Mouse (Mus musculus) lung, postnatal 0 days (tissue): Measurements from ENCODE around the gene Ptprt. TPM values are rescaled to one million over a fixed set of nuclear protein-coding genes. Genes with fewer than 3 reads are reported as not detected.

Experiments used
- ATAC-seq: fragments of 200-750 bp; cut with Nextera tagmentation; 2 replicates; pipeline ENCODE4 v1.8.0; 2017; ENCODE audit warnings: moderate library complexity
- DNase-seq: peaks from one replicate; pipeline ENCODE4 v3.0.0-alpha.2; 2016; ENCODE audit warnings: low spot score
- H3K27ac ChIP-seq: fragments of 300-500 bp; sonication (generic); 2 replicates; pipeline ENCODE4 v1.5.1; 2014; ENCODE audit warnings: antibody characterized with exemption, mild to moderate bottlenecking, low read length, mixed read lengths
- H3K27me3 ChIP-seq: fragments of 300-500 bp; sonication (generic); replicated peaks from 2 replicates; pipeline ENCODE4 v1.6.1; 2014; ENCODE audit warnings: low read length, mixed read lengths; ENCODE audit not compliant: insufficient read depth
- H3K36me3 ChIP-seq: fragments of 300-500 bp; sonication (generic); 2 replicates; pipeline ENCODE4 v1.6.1; 2014; ENCODE audit warnings: low read length, mixed read lengths; ENCODE audit not compliant: insufficient read depth
- H3K4me1 ChIP-seq: fragments of 300-500 bp; sonication (generic); 2 replicates; pipeline ENCODE4 v1.6.1; 2014; ENCODE audit warnings: antibody characterized with exemption, low read depth, low read length, mixed read lengths; ENCODE audit not compliant: insufficient read depth
- H3K4me2 ChIP-seq: fragments of 300-500 bp; sonication (generic); replicated peaks from 2 replicates; pipeline ENCODE4 v1.6.1; 2014; ENCODE audit warnings: low read depth, mild to moderate bottlenecking, low read length, moderate library complexity, mixed read lengths
- H3K4me3 ChIP-seq: fragments of 300-500 bp; sonication (generic); 2 replicates; pipeline ENCODE4 v1.5.1; 2014; ENCODE audit warnings: low read depth, low read length
- H3K9ac ChIP-seq: fragments of 300-500 bp; sonication (generic); replicated peaks from 2 replicates; pipeline ENCODE4 v1.6.1; 2014; ENCODE audit warnings: low read depth, mild to moderate bottlenecking
- H3K9me3 ChIP-seq: fragments of 300-500 bp; sonication (generic); 2 replicates; pipeline ENCODE4 v1.6.1; 2016; ENCODE audit warnings: low read length, mixed read lengths
- CTCF ChIP-seq: IDR thresholded peaks from 2 replicates; pipeline ENCODE4 v1.5.1; 2016; ENCODE audit warnings: antibody characterized with exemption, mild to moderate bottlenecking
- EP300 ChIP-seq: IDR thresholded peaks from 2 replicates; pipeline ENCODE4 v1.6.1; 2016; ENCODE audit warnings: antibody characterized with exemption, mild to moderate bottlenecking, control low read depth
- WGBS: fragments of 180-500 bp; shearing (Covaris S2); extraction: QIAGEN DNeasy Blood & Tissue Kit; methylation state at CpG from one replicate; pipeline ENCODE4 v1.1.7; 2014; 5-methylcytosine and 5-hydroxymethylcytosine counted together
- polyA plus RNA-seq: library from polyadenylated mRNA; unstranded; fragments of >200 nt; fragmentation: Nextera tagmentation; extraction: Ambion mirVana; gene quantifications from 2 replicates; pipeline ENCODE4 v1.2.1, GENCODE M21; 2015

Ptprt gene
- 0.08 and 0.37 TPM in 2 replicates for polyA plus RNA-seq

GRCm38 (mm10) chr2:162660941-162661386, at the start of gene Ptprt:
Ptprt (minus strand) TSS chr2:162661147.
- WGBS: 1% methylated on average over 15 of the region's 73 CpGs
- peak within 1 kb of the TSS; percentile 74 for H3K4me2 ChIP-seq
- ATAC-seq: peak; percentile 38
- no peaks in the 10 kb centered on the region for H3K9me3 ChIP-seq
- no peaks in the 10 kb centered on the region for H3K36me3 ChIP-seq
- DNase-seq: no peak
- no peak for TF ChIP-seq CTCF
- TF ChIP-seq EP300: no peak
- no peak within 1 kb of the TSS for H3K9ac ChIP-seq
- H3K27me3 ChIP-seq: peaks cover 32% of the 10 kb centered on the region
- H3K27ac ChIP-seq: no peak within 1 kb of the TSS
- H3K4me1 ChIP-seq: no peaks in the 10 kb centered on the region
- peak within 1 kb of the TSS; percentile 33 for H3K4me3 ChIP-seq

GRCm38 (mm10) chr2:162710443-162710842, 49.5 kb upstream of the Ptprt start:
- 61% methylated on average over 2 of the region's 2 CpGs for WGBS

GRCm38 (mm10) chr2:162699691-162700090, 38.7 kb upstream of the Ptprt start:
- no peaks in the 10 kb centered on the region for H3K27me3 ChIP-seq
- no peaks in the 10 kb centered on the region for H3K36me3 ChIP-seq
- 41% methylated on average over 3 of the region's 3 CpGs for WGBS
- H3K9ac ChIP-seq: no peak overlapping the region
- H3K4me3 ChIP-seq: no peak overlapping the region
- H3K27ac ChIP-seq: no peak overlapping the region
- no peak overlapping the region for H3K4me2 ChIP-seq
- no peaks in the 10 kb centered on the region for H3K4me1 ChIP-seq
- TF ChIP-seq EP300 (no peak), CTCF (no peak)
- no peaks in the 10 kb centered on the region for H3K9me3 ChIP-seq
- DNase-seq (no peak), ATAC-seq (no peak)

More at GRCm38 (mm10) chr2:162710443-162710842, 49.5 kb upstream of the Ptprt start:
- no peak for DNase-seq
- H3K27ac ChIP-seq: no peak overlapping the region
- no peak overlapping the region for H3K4me3 ChIP-seq
- H3K27me3 ChIP-seq: no peaks in the 10 kb centered on the region
- H3K9ac ChIP-seq: no peak overlapping the region
- H3K4me1 ChIP-seq: no peaks in the 10 kb centered on the region
- TF ChIP-seq CTCF (no peak), EP300 (no peak)
- no peak overlapping the region for H3K4me2 ChIP-seq
- no peak for ATAC-seq
- no peaks in the 10 kb centered on the region for H3K9me3 ChIP-seq
- no peaks in the 10 kb centered on the region for H3K36me3 ChIP-seq

- Histone ChIP-seq H3K36me3 (no peaks in the 10 kb centered on the region), H3K9ac (no peak overlapping the region), H3K4me1 (no peaks in the 10 kb centered on the region), H3K9me3 (no peaks in the 10 kb centered on the region), H3K4me2 (no peak overlapping the region), H3K27ac (no peak overlapping the region), H3K4me3 (no peak overlapping the region), H3K27me3 (no peaks in the 10 kb centered on the region)
- ATAC-seq (no peak), DNase-seq (no peak)
- no peak for TF ChIP-seq CTCF
- no peak for TF ChIP-seq EP300
Observed at GRCm38 (mm10) chr2:162699036-162699435, 38.1 kb upstream of the Ptprt start.

- Histone ChIP-seq H3K4me3 (no peak overlapping the region), H3K36me3 (no peaks in the 10 kb centered on the region), H3K9ac (no peak overlapping the region), H3K4me2 (no peak overlapping the region), H3K4me1 (no peaks in the 10 kb centered on the region), H3K27me3 (no peaks in the 10 kb centered on the region), H3K9me3 (no peaks in the 10 kb centered on the region), H3K27ac (no peak overlapping the region)
- DNase-seq (no peak), ATAC-seq (no peak)
- 52% methylated on average over 8 of the region's 8 CpGs for WGBS
- TF ChIP-seq EP300: no peak
- TF ChIP-seq CTCF: no peak
Observed at GRCm38 (mm10) chr2:162698068-162698467, 37.1 kb upstream of the Ptprt start.

GRCm38 (mm10) chr2:162697151-162697550, 36.2 kb upstream of the Ptprt start:
- Histone ChIP-seq H3K9ac (no peak overlapping the region), H3K4me3 (no peak overlapping the region), H3K4me2 (no peak overlapping the region), H3K27me3 (no peaks in the 10 kb centered on the region), H3K36me3 (no peaks in the 10 kb centered on the region), H3K9me3 (no peaks in the 10 kb centered on the region), H3K27ac (no peak overlapping the region), H3K4me1 (no peaks in the 10 kb centered on the region)
- WGBS: 62% methylated on average over 10 of the region's 10 CpGs
- TF ChIP-seq CTCF (no peak), EP300 (no peak)
- no peak for DNase-seq
- ATAC-seq: no peak

- no peak overlapping the region for H3K4me3 ChIP-seq
- H3K4me1 ChIP-seq: no peaks in the 10 kb centered on the region
- no peak overlapping the region for H3K4me2 ChIP-seq
- H3K36me3 ChIP-seq: no peaks in the 10 kb centered on the region
- no peak overlapping the region for H3K27ac ChIP-seq
- H3K9me3 ChIP-seq: no peaks in the 10 kb centered on the region
- DNase-seq: no peak
- H3K9ac ChIP-seq: no peak overlapping the region
- 92% methylated on average over 12 of the region's 12 CpGs for WGBS
- no peaks in the 10 kb centered on the region for H3K27me3 ChIP-seq
- no peak for ATAC-seq
- TF ChIP-seq EP300: no peak
- TF ChIP-seq CTCF: no peak
Observed at GRCm38 (mm10) chr2:162692143-162692542, 31.2 kb upstream of the Ptprt start.
